Mouse (Mus musculus): ENCODE measurements around the gene Aco2.

Aco2 gene

DNA sequence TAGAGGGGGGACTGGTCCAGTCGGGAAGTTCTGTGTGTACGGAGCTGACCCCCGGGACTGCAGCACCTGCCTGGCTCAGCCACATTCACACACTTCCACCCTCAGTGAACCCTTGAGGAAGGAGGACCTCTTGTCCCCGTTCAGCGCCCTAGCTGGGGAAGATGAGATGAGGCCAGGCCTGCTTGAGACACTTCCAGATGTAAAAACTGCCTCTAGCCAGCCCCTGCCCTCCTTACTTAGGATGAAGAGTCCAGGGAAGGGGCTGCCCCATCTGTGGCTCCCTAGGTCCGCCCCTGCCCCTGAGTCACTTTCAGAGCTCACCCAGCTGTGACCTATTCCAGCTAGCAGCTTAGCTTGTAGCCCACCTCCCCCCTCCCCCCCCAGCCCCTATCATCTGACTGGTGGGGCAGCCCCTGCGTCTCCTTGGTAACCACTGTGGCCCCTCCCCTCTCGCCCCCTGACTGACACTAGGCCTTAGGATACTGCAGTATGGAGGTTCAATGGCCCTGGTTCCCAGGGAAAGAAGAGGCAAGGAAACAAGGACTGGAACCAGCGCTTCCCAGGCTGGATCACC is 71.2 kb downstream of the Aco2 start:
- DNase-seq (ENCODE audit: low spot score in 2 of 2): no peak

DNA sequence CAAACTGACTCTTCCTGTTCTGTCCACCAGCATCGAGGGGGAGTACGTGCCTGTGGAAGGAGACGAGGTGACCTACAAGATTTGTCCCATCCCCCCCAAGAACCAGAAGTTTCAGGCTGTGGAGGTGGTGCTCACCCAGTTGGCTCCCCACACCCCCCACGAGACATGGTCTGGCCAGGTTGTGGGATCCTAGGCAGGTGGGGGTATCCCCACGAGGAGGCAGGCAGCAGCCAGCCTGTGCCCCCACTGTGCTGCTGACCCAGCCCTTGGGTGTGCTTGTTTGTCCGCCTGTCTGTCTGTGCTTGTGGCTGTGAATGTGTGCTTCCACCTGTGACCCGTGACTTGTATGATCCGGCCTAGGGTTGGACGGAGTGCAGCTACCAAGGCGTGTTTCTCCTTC is 77.0 kb downstream of the Aco2 start:
- DNase-seq (ENCODE audit: low spot score in 2 of 2): no peak

DNA sequence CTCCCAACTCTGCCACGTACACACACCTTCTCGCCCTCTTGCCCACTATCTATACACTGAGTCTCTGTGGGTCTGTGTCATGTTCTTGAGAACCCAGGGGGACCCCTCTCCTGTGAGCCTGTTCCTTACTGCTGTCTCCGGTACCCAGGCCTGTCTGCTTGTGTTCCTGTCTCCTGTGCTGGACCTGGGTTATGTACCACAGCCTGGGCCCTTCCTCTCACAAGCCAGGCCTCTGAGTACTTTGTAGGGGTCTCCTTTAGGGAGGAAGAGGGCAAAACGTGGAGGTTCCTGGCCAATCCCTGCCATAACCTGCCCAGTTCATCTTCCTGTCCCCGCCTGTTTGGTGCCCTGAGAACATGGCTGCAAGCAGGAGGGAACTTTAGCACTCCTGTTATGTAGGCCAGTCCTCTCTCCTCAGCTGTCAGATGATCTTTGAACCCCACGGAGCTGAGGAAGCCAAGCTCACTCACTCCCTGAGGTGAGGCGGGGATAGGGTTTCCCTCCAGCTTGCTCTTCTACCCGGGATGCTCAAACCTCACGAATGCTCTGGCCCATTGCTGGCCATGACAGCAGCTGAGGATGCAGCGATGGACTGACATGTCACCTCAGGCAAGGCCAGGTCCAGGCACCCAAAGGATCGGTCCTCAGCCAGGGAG is 77.5 kb downstream of the Aco2 start:
- DNase-seq (ENCODE audit: low spot score in 2 of 2): no peak

DNA sequence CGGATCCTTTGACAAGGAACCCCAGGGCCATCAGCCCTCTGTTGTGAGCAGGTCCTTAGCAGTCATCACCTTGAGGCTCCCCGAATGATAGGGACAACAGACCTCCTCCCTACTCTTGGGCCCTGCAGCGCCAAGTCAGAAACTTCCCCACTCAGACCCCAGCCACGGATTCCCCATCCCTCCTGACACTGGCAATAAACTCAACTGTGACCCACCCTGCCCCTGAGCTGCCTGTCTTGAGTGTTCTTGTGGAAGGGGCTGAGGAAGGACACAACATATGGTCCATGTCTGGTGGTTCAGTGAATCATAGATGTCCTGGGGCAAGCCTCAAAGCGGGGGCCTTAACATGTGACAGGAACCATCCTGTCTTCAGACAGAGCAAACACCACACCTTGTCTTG is 78.6 kb downstream of the Aco2 start:
- no peak for DNase-seq (ENCODE audit: low spot score in 2 of 2)

DNA sequence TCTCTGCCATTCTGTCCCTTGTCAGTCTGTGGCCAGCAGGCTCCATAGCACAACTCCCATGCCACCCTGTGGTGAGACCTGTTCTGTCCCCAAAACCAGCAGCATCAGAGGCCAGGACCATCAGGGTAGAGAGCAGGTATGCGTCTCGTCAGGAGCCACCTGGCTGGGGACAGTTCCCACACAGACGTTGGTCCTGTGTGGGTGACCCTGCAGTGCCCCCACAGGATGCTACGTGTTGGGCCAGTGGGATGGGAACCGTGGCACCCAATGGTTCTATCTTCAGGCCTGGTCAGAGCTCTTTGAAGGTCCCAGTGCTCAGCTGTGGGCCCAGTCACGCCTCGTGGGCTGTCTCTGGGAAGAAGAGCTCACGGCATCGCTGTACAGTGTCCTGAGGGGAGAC is 79.0 kb downstream of the Aco2 start:
- DNase-seq (ENCODE audit: low spot score in 2 of 2): no peak

DNA sequence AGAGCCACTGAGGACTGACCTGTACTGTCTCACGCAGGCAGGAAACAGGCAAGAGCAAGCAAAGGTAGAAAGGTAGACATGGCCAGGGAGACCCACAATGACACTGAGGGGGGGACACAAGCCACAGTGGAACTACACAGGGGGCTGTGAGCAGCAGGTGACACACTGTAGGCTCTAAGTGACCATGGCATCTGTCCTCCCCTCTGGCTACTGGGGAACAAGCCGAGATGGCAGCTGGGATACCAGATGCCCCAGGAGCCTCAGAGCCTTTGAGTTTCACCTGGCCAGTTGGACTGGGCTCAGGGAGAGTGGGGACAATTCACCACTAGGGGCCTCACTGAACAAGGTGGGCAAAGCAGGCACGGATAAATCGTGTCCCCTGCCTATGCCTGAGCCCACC is 80.2 kb downstream of the Aco2 start:
- no peak for DNase-seq (ENCODE audit: low spot score in 2 of 2)

DNA sequence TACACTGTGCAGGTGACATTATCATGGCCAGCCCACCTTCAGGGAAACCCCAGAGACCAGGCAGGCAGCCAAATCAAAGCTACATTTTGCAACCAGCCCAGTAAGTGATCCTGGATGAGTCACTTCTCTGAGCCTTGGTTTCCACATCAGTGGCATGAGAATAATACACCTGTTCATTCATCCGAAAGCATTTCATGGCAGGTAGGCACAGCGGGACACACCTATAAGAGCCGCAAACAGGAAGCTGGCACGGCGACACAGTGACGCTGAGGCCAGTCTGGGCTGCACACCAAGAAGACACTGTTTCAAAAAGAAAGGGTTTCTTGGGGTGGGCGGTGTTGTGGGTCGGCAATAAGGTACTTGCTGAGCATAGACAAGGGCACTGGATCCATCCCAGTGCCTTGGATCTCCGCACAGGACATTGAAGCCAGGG is 82.1 kb downstream of the Aco2 start:
- no peak for DNase-seq (ENCODE audit: low spot score in 2 of 2)

DNA sequence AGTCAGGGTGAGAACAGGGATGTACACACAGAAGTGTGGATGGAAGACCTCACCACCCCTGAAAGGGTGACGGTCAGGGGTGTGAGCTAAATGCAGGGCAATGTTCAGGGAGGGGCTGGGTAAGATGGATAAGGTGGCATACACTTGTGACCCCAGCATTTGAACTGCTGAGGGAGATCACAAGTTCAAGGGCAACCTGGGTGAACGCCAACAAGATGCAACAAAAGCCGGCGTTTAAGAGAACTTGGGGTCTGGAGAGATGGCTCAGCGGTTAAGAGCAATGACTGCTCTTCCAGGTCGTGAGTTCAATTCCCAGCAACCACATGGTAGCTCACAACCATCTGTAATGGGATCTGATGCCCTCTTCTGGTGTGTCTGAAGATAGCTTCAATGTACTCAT is 82.6 kb downstream of the Aco2 start:
- DNase-seq (ENCODE audit: low spot score in 2 of 2): no peak

DNA sequence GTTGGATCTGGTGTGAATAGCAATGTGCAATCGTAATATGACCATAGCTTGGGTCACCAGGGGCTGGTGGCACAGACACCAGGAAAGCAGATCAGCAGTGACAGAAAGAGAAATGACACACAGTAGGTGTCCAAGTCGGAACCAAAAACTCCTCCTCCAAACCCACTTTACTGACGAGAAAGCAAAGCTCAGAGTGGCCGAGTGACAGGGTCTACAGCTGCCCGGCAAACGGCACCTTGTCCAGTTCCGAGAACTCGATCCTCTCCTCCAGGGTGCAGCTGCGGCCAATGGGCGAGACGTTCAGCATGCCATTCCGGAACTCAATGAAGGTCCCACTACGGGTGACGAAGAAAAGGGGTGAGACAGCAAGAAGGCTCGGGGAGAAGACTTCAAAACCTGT is 83.3 kb downstream of the Aco2 start:
- DNase-seq (ENCODE audit: low spot score in 2 of 2): no peak

DNA sequence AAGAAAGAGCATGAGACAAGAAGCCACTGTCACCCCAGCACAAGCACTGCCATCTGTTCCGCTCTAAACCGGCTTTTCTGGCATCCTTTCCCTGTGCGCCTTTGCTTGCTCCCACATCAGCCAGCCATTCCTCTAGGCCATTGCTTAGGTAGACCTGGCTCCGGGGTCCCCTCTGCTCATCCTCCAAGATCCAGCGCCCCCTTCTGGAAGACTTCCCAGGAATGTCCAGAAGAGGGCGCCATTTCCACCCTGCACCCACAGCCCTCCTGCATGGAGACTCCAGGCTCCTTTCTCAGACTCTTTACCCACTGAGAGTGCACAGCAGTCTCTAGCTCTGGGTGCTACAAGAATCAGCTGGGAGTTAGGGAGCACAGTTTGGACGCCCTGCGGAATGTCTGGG is 84.3 kb downstream of the Aco2 start:
- peak in 1 of 2 experiments; percentile 65 for DNase-seq (ENCODE audit: low spot score in 2 of 2)

DNA sequence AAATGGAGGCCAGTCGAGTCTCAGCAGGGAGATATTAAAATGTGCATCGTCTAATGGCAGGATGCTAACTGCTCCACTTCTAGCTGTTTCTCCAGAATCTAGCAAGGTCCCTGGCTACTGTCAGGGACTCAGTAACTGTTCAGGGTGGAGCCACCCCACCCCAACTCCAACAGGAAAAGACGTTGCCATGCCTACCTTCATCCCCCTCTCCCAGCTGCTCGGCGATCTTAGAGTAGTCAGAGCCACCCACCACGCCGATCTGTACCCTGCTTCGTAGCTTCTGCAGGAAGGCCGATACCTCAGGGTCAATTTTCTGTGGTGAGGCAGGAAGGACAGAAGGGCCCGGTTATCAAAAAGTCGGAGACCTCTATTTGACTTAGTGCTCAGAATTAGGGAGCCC is 85.5 kb downstream of the Aco2 start:
- DNase-seq (ENCODE audit: low spot score in 2 of 2): no peak

DNA sequence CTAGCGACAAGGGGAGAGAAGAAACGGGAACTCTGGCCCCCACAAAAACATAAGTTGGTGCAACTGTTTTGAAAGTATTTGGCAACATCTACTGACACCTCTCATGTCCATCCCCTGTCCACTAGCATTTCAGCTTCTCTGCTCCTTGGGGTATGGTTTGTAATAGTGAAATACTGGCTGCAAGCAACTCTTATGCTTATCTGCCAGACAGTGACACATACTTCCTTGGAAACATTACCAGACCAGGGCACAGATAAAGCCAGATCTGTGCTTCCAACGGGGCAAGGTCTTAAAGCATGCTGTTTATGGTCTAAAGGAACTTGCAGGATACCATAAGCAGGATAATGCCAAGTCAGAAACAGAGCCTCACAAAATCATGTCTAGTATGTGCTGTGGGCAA is 86.8 kb downstream of the Aco2 start:
- no peak for DNase-seq (ENCODE audit: low spot score in 2 of 2)

DNA sequence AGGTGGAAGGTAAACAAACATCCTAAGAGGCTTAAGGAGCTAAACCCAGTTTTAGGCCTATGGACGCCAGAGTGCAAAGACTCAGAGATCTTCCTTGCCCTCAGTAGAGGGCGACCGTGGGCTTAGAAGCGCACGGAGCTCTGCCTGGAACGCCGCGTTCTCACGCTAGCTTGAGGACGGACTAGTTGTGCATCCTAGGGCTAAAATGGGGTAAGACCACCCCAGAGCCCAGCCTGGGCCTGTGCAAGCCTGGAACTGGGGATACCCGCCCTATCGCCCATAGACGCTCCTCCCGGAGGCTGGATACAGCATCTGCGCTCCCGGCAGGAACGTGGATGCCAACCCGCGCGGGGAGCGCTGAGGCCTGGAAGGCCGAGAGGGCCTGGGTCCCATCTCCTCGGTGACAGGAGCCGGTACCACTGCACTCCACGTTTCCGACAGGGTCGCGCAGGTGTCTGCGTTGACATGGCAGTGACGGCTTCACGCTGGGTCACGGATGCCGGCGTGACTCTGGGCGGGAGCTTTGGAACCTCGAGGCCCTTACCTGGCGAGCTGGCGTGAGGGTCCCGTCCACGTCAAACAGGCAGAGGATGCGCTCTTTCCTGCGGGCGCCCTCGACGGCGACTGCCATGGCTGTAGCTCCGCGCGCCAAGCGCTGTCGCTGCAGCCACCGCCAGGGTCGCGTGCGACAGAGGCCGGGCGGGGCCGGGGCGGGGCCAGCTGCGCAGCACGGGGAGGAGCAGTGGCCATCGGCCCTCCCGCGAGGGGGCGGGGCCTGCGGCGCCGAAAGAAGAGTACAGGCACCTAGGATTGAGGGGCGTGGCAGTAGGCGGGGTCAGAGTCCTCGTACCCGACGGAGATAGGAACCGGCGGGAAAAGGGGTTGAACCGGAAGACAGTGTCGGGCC is 88.3 kb downstream of the Aco2 start, which contains the start of gene Pmm1:
Gene Pmm1, minus strand, starts transcription at position 760 of the 907 bp plus-strand sequence.
- DNase-seq (ENCODE audit: low spot score in 2 of 2): peak; percentile 94 to 97

DNA sequence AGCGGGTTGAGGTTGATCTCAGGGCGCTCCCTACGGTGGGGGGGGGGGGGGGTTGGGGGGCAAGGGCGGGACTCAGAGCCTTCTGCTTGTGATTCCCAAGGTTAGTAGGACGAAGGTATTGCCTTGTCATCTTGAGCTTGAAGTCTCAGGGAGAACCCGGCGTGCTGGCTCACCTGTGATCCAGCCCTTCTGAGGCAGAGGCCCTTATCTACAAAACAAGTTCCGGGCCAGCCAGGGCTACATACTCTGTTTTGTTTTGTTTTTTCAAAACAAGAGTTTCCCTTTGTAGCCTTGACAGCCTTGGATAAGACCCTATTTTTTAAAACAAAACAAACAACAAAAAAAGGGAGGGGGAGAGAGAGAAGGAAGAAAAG is 89.0 kb downstream of the Aco2 start:
- no peak for DNase-seq (ENCODE audit: low spot score in 2 of 2)

DNA sequence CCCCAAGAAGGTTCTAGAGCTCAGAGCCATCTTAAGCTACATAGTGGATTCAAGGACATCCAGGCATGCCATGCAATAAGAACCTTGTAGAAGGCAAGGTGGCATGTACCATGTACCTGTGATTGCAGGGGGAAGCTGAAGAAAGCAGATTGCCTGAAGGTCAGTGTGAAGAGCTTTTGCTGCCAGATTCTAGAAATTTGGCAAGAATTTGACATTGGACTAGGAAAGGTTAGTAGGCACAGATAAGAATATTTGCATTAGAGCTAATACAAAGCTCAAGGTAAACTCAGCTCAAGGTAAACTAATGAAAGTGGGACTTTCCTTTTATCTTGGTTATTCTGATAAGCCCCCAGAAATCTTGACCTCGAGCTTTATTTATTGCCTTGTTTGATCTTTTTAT is 92.2 kb downstream of the Aco2 start:
- no peak for DNase-seq (ENCODE audit: low spot score in 2 of 2)
